16 mouse cellular contexts compared by ENCODE assay signal in genomic region chr11:71817341-71817740, GRCm38 (mm10).
DNase-seq lines count a peak whose midpoint lies in the region; ATAC-seq and TF ChIP-seq lines count a peak whose summit lies in the region.
"Had no signal": no experiment of that assay in that cellular context is flagged by ENCODE, and none has a peak within 500 bp of the region (broad histone marks: within the 10 kb centered on the region; RNA-seq: fewer than 3 reads in every experiment).

No protein-coding gene starts in this region.

- no peak overlapping the region for H3K27ac ChIP-seq in kidney, embryonic 16.5 days (ENCODE audit: low read length)
- H3K27ac ChIP-seq in lung, embryonic 16.5 days (ENCODE audit: low read length) = peak overlapping the region; percentile 39
- H3K27ac ChIP-seq in neural tube, embryonic 15.5 days (replicated peaks) = no peak overlapping the region
- H3K27ac ChIP-seq: embryonic facial prominence, embryonic 13.5 days; limb, embryonic 10.5 days; liver, embryonic 14.5 days had no signal

- no peak overlapping the region for H3K4me3 ChIP-seq in kidney, embryonic 16.5 days (ENCODE audit: low read length)
- H3K4me3 ChIP-seq in lung, embryonic 16.5 days (ENCODE audit: low read length) = no peak overlapping the region
- no peak overlapping the region for H3K4me3 ChIP-seq in lung, adult 2 months (replicated peaks; ENCODE audit: extremely low read depth, low read depth, low read length)
- H3K4me3 ChIP-seq in neural tube, embryonic 15.5 days (replicated peaks) = no peak overlapping the region
- H3K4me3 ChIP-seq: embryonic facial prominence, embryonic 13.5 days; limb, embryonic 10.5 days had no signal

- no peaks in the 10 kb centered on the region for H3K9me3 ChIP-seq in kidney, embryonic 16.5 days (ENCODE audit: low read length)
- no peaks in the 10 kb centered on the region for H3K9me3 ChIP-seq in lung, embryonic 16.5 days (ENCODE audit: control insufficient read depth, low read length)
- H3K9me3 ChIP-seq in neural tube, embryonic 15.5 days (replicated peaks) = no peaks in the 10 kb centered on the region
- H3K9me3 ChIP-seq: embryonic facial prominence, embryonic 13.5 days; limb, embryonic 10.5 days had no signal

- no peak overlapping the region for H3K9ac ChIP-seq in kidney, embryonic 16.5 days (replicated peaks; ENCODE audit: low read length)
- no peak overlapping the region for H3K9ac ChIP-seq in lung, embryonic 16.5 days (ENCODE audit: low read length)
- H3K9ac ChIP-seq in neural tube, embryonic 15.5 days (replicated peaks) = no peak overlapping the region
- H3K9ac ChIP-seq: embryonic facial prominence, embryonic 13.5 days; liver, embryonic 14.5 days had no signal

- H3K4me2 ChIP-seq in kidney, embryonic 16.5 days (replicated peaks; ENCODE audit: low read depth, low read length) = no peak overlapping the region
- no peak overlapping the region for H3K4me2 ChIP-seq in lung, embryonic 16.5 days (ENCODE audit: low read depth, low read length)
- no peak overlapping the region for H3K4me2 ChIP-seq in neural tube, embryonic 15.5 days
- H3K4me2 ChIP-seq: embryonic facial prominence, embryonic 13.5 days had no signal

- no peaks in the 10 kb centered on the region for H3K4me1 ChIP-seq in kidney, embryonic 16.5 days (ENCODE audit: insufficient read depth, low read length)
- H3K4me1 ChIP-seq in lung, embryonic 16.5 days (replicated peaks; ENCODE audit: control insufficient read depth, insufficient read depth, low read length) = no peaks in the 10 kb centered on the region
- peaks cover 8% of the 10 kb centered on the region; the same call in 1 of the 2 replicates for H3K4me1 ChIP-seq in lung, adult 2 months (ENCODE audit: control insufficient read depth, insufficient read depth, low read length)
- peaks cover 22% of the 10 kb centered on the region for H3K4me1 ChIP-seq in neural tube, embryonic 15.5 days
- H3K4me1 ChIP-seq: embryonic facial prominence, embryonic 13.5 days; limb, embryonic 10.5 days had no signal

- no peaks in the 10 kb centered on the region for H3K36me3 ChIP-seq in kidney, embryonic 16.5 days (ENCODE audit: insufficient read depth, low read length)
- H3K36me3 ChIP-seq in lung, embryonic 16.5 days (ENCODE audit: control insufficient read depth, insufficient read depth, low read length) = no peaks in the 10 kb centered on the region
- H3K36me3 ChIP-seq in neural tube, embryonic 15.5 days = no peaks in the 10 kb centered on the region
- H3K36me3 ChIP-seq: embryonic facial prominence, embryonic 13.5 days; limb, embryonic 10.5 days had no signal

- DNase-seq in adrenal gland, adult (ENCODE audit: inconsistent age in 2 of 2, low spot score in 1 of 2) = peak; percentile 30 to 70
- no peak for DNase-seq in adrenal gland, postnatal 25 days
- DNase-seq in kidney, adult 11 months = peak; percentile 46
- no peak for DNase-seq in lung, adult 2 months
- DNase-seq in lung, postnatal 36 days = peak; percentile 48
- DNase-seq: cerebellum, adult 9-11 months; midbrain, embryonic 14.5 days; retina, postnatal 1 day; right cerebral cortex, postnatal 4 days; thymus, postnatal 36 days had no signal

- no peak for ATAC-seq in kidney, embryonic 16.5 days (ENCODE audit: low FRiP score, low TSS enrichment)
- ATAC-seq in lung, embryonic 16.5 days (ENCODE audit: low read depth) = peak; percentile 31; the same call in 1 of the 2 replicates
- ATAC-seq in neural tube, embryonic 15.5 days (ENCODE audit: low FRiP score) = no peak

- no peak for TF ChIP-seq POLR2A in lung, adult 2 months (IDR thresholded peaks at IDR 0.05; ENCODE audit: borderline replicate concordance, extremely low read depth, low read depth, low read length)

- no peaks in the 10 kb centered on the region for H3K27me3 ChIP-seq in kidney, embryonic 16.5 days (ENCODE audit: insufficient read depth, low read length)
- no peaks in the 10 kb centered on the region for H3K27me3 ChIP-seq in lung, embryonic 16.5 days (ENCODE audit: control insufficient read depth, insufficient read depth, low read depth, low read length)
- 0 out of 2 replicates have a peak, but pooled peaks cover 4% of the 10 kb centered on the region for H3K27me3 ChIP-seq in neural tube, embryonic 15.5 days (replicated peaks)
- H3K27me3 ChIP-seq: embryonic facial prominence, embryonic 13.5 days had no signal

- TF ChIP-seq CTCF in lung, adult 2 months (IDR thresholded peaks at IDR 0.05; ENCODE audit: insufficient read depth, low read length) = no peak

- 41% methylated on average over 4 of the region's 4 CpGs for WGBS in kidney, embryonic 16.5 days
- 49% methylated on average over 4 of the region's 4 CpGs for WGBS in lung, embryonic 16.5 days
- 37% methylated on average over 4 of the region's 4 CpGs for WGBS in lung, adult 2 months
- 76% methylated on average over 4 of the region's 4 CpGs for WGBS in neural tube, embryonic 15.5 days

Comparison
In these comparisons a context has a peak if more than half of its experiments do, and no peak if none do; other contexts are left out.
1. DNase-seq: peak in adrenal gland, adult (2 of 2), kidney, adult 11 months (single experiment) and lung, postnatal 36 days (single experiment); none in adrenal gland, postnatal 25 days (single experiment) and lung, adult 2 months (single experiment).